Mouse (Mus musculus) left cerebral cortex, postnatal 25 days (tissue): Measurements from ENCODE around the gene Bsdc1. TPM values are rescaled to one million over a fixed set of nuclear protein-coding genes. Genes with fewer than 3 reads are reported as not detected.
"Not testable (repeated sequence)": the region's sequence is repeated elsewhere in the genome, so short reads cannot be mapped to it uniquely, and the experiment has no call there.

Experiments
- DNase-seq, 2 experiments: peaks; one replicate each; pipeline ENCODE4 v3.0.0; 2022; ENCODE audit warnings: low spot score in 2 of 2, mixed read lengths in 1 of 2
- intact Hi-C: fragments of 180-260 bp; cut with DNase I; formaldehyde crosslinking; loops from one replicate; pipeline ENCODE4 v1.15.1; 2025
- total RNA-seq, 2 experiments: library from RNA; stranded (reverse); gene quantifications; 2 replicates each; pipeline ENCODE4 v1.2.3; 2021

The Bsdc1 gene
- total RNA-seq, 2 experiments from 2014 or later: 51.7 to 58.8 TPM

- intact Hi-C loops: no loop called here
These were observed 46.8 kb downstream of the Bsdc1 start for GRCm38 (mm10) chr4:129508237-129508515.

GRCm38 (mm10) chr4:129508834-129509600, 47.6 kb downstream of the Bsdc1 start:
- no peak for DNase-seq
- intact Hi-C loops: no loop called here

More at GRCm38 (mm10) chr4:129508237-129508515, 46.8 kb downstream of the Bsdc1 start:
- no peak for DNase-seq

GRCm38 (mm10) chr4:129509650-129510049, 48.3 kb downstream of the Bsdc1 start:
- intact Hi-C loops: no loop called here

GRCm38 (mm10) chr4:129510723-129511412, 49.5 kb downstream of the Bsdc1 start:
- intact Hi-C loops: no loop called here
- DNase-seq: no peak

More at GRCm38 (mm10) chr4:129509650-129510049, 48.3 kb downstream of the Bsdc1 start:
- no peak for DNase-seq

GRCm38 (mm10) chr4:129511413-129512096, 50.2 kb downstream of the Bsdc1 start:
- intact Hi-C loops: no loop called here
- DNase-seq: no peak

GRCm38 (mm10) chr4:129513086-129513767, 51.8 kb downstream of the Bsdc1 start, which contains the start of gene Marcksl1:
Gene Marcksl1 (plus strand): TSS chr4:129513581.
- peak; percentile 78 to 79 for DNase-seq
- intact Hi-C loops: no loop called here

- intact Hi-C loops: loop anchor here (1.0 kb wide), 1 partner anchor 19 kb away; no protein-coding TSS in a partner anchor
- no peak for DNase-seq
These were observed 52.5 kb downstream of the Bsdc1 start for GRCm38 (mm10) chr4:129513891-129514290.

GRCm38 (mm10) chr4:129514300-129514898, 53.0 kb downstream of the Bsdc1 start:
- DNase-seq: peak in 1 of 2 experiments; percentile 52
- intact Hi-C loops: loop anchor here (1.0 kb wide), 1 partner anchor 19 kb away; no protein-coding TSS in a partner anchor

GRCm38 (mm10) chr4:129516925-129517324, 55.5 kb downstream of the Bsdc1 start:
- intact Hi-C loops: no loop called here
- DNase-seq: no peak

- DNase-seq: no peak
- intact Hi-C loops: no loop called here
These were observed 57.1 kb downstream of the Bsdc1 start for GRCm38 (mm10) chr4:129518519-129518918.

GRCm38 (mm10) chr4:129525338-129525737, 64.0 kb downstream of the Bsdc1 start:
- intact Hi-C loops: no loop called here

GRCm38 (mm10) chr4:129525889-129526288, 64.5 kb downstream of the Bsdc1 start:
- DNase-seq: no peak
- intact Hi-C loops: no loop called here

More at GRCm38 (mm10) chr4:129525338-129525737, 64.0 kb downstream of the Bsdc1 start:
- no peak for DNase-seq

- DNase-seq, intact Hi-C loops: not testable (repeated sequence)
These were observed 67.5 kb downstream of the Bsdc1 start for GRCm38 (mm10) chr4:129528901-129529300.

Other genes with a start within 250 kb of the Bsdc1 start
- gene C77080, start 200.2 kb upstream of the Bsdc1 start, total RNA-seq: 10 to 100 TPM; 19.5 to 28.2 TPM
- gene Sync, start 174.0 kb upstream of the Bsdc1 start, total RNA-seq: 1 to 10 TPM; 1.4 to 1.6 TPM
- gene Rbbp4, start 126.2 kb upstream of the Bsdc1 start, total RNA-seq: 100 to 1,000 TPM; 121 to 127 TPM
- 10 to 100 TPM; 23.8 to 26.4 TPM for gene Zbtb8os, start 125.9 kb upstream of the Bsdc1 start, total RNA-seq
- gene Zbtb8a, start 83.5 kb upstream of the Bsdc1 start, total RNA-seq: 1 to 10 TPM; 5.8 to 5.9 TPM
- 1 to 10 TPM; 4.5 to 4.6 TPM for gene Zbtb8b, start 20.7 kb upstream of the Bsdc1 start, total RNA-seq
- gene Tssk3, start 29.4 kb downstream of the Bsdc1 start, total RNA-seq: under 1 TPM; 0.25 to 0.37 TPM
- gene Fam229a, start 29.6 kb downstream of the Bsdc1 start, total RNA-seq: not detected
- 100 to 1,000 TPM; 196 to 227 TPM for gene Marcksl1, start 52.0 kb downstream of the Bsdc1 start, total RNA-seq
- 10 to 100 TPM; 28.5 to 31.6 TPM for gene Hdac1, start 81.1 kb downstream of the Bsdc1 start, total RNA-seq
- gene Lck, start 112.1 kb downstream of the Bsdc1 start, total RNA-seq: 1 to 10 TPM; 2.5 to 2.7 TPM
- under 1 TPM in 1 of 2 experiments, not detected in 1; 0.50 TPM for gene Fam167b, start 117.0 kb downstream of the Bsdc1 start, total RNA-seq
- gene Eif3i, start 139.1 kb downstream of the Bsdc1 start, total RNA-seq: 100 to 1,000 TPM; 133 to 136 TPM
- gene Tmem234, start 139.1 kb downstream of the Bsdc1 start, total RNA-seq: 10 to 100 TPM; 96.6 to 96.8 TPM
- 1 to 10 TPM; 4.3 to 4.7 TPM for gene Dcdc2b, start 152.7 kb downstream of the Bsdc1 start, total RNA-seq
- 10 to 100 TPM; 29.8 to 37.0 TPM for gene Iqcc, start 157.5 kb downstream of the Bsdc1 start, total RNA-seq
- gene Ccdc28b, start 162.4 kb downstream of the Bsdc1 start, total RNA-seq: 10 to 100 TPM; 66.5 to 67.5 TPM
- 10 to 100 TPM; 41.2 to 43.4 TPM for gene Txlna, start 179.5 kb downstream of the Bsdc1 start, total RNA-seq
- 100 to 1,000 TPM in 1 of 2 experiments, 10 to 100 TPM in 1; 86.5 to 106 TPM for gene Kpna6, start 211.2 kb downstream of the Bsdc1 start, total RNA-seq
- gene Tmem39b, start 235.3 kb downstream of the Bsdc1 start, total RNA-seq: 10 to 100 TPM; 13.0 to 13.4 TPM